Mouse (Mus musculus) lung, postnatal 0 days (tissue): ENCODE data around the gene Fam114a1. TPM values are rescaled to one million over a fixed set of nuclear protein-coding genes. Genes with fewer than 3 reads are reported as not detected.

ENCODE experiments used
- ATAC-seq: fragments of 200-750 bp; cut with Nextera tagmentation; 2 replicates; pipeline ENCODE4 v1.8.0; 2017; ENCODE audit warnings: moderate library complexity
- DNase-seq: peaks from one replicate; pipeline ENCODE4 v3.0.0-alpha.2; 2016; ENCODE audit warnings: low spot score
- H3K27ac ChIP-seq: fragments of 300-500 bp; sonication (generic); 2 replicates; pipeline ENCODE4 v1.5.1; 2014; ENCODE audit warnings: antibody characterized with exemption, mild to moderate bottlenecking, low read length, mixed read lengths
- H3K27me3 ChIP-seq: fragments of 300-500 bp; sonication (generic); replicated peaks from 2 replicates; pipeline ENCODE4 v1.6.1; 2014; ENCODE audit warnings: low read length, mixed read lengths; ENCODE audit not compliant: insufficient read depth
- H3K36me3 ChIP-seq: fragments of 300-500 bp; sonication (generic); 2 replicates; pipeline ENCODE4 v1.6.1; 2014; ENCODE audit warnings: low read length, mixed read lengths; ENCODE audit not compliant: insufficient read depth
- H3K4me1 ChIP-seq: fragments of 300-500 bp; sonication (generic); 2 replicates; pipeline ENCODE4 v1.6.1; 2014; ENCODE audit warnings: antibody characterized with exemption, low read depth, low read length, mixed read lengths; ENCODE audit not compliant: insufficient read depth
- H3K4me2 ChIP-seq: fragments of 300-500 bp; sonication (generic); replicated peaks from 2 replicates; pipeline ENCODE4 v1.6.1; 2014; ENCODE audit warnings: low read depth, mild to moderate bottlenecking, low read length, moderate library complexity, mixed read lengths
- H3K4me3 ChIP-seq: fragments of 300-500 bp; sonication (generic); 2 replicates; pipeline ENCODE4 v1.5.1; 2014; ENCODE audit warnings: low read depth, low read length
- H3K9ac ChIP-seq: fragments of 300-500 bp; sonication (generic); replicated peaks from 2 replicates; pipeline ENCODE4 v1.6.1; 2014; ENCODE audit warnings: low read depth, mild to moderate bottlenecking
- H3K9me3 ChIP-seq: fragments of 300-500 bp; sonication (generic); 2 replicates; pipeline ENCODE4 v1.6.1; 2016; ENCODE audit warnings: low read length, mixed read lengths
- CTCF ChIP-seq: IDR thresholded peaks from 2 replicates; pipeline ENCODE4 v1.5.1; 2016; ENCODE audit warnings: antibody characterized with exemption, mild to moderate bottlenecking
- EP300 ChIP-seq: IDR thresholded peaks from 2 replicates; pipeline ENCODE4 v1.6.1; 2016; ENCODE audit warnings: antibody characterized with exemption, mild to moderate bottlenecking, control low read depth
- WGBS: fragments of 180-500 bp; shearing (Covaris S2); extraction: QIAGEN DNeasy Blood & Tissue Kit; methylation state at CpG from one replicate; pipeline ENCODE4 v1.1.7; 2014; 5-methylcytosine and 5-hydroxymethylcytosine counted together
- polyA plus RNA-seq: library from polyadenylated mRNA; unstranded; fragments of >200 nt; fragmentation: Nextera tagmentation; extraction: Ambion mirVana; gene quantifications from 2 replicates; pipeline ENCODE4 v1.2.1, GENCODE M21; 2015

Fam114a1 gene
- polyA plus RNA-seq, 1 experiment from 2014 or later = 26.3 TPM

- no peak overlapping the region for H3K27ac ChIP-seq
- H3K36me3 ChIP-seq = no peaks in the 10 kb centered on the region
- no peak overlapping the region for H3K4me2 ChIP-seq
- 48% methylated on average over 2 of the region's 2 CpGs for WGBS
- TF ChIP-seq EP300 = no peak
- TF ChIP-seq CTCF = peak; percentile 53
- H3K9ac ChIP-seq = no peak overlapping the region
- H3K9me3 ChIP-seq = no peaks in the 10 kb centered on the region
- H3K4me1 ChIP-seq = no peaks in the 10 kb centered on the region
- DNase-seq (peak; percentile 38), ATAC-seq (no peak)
- H3K4me3 ChIP-seq = no peak overlapping the region
- no peaks in the 10 kb centered on the region for H3K27me3 ChIP-seq
These were observed 106.2 kb downstream of the Fam114a1 start for GRCm38 (mm10) chr5:65076087-65076486.

- DNase-seq (peak; percentile 45), ATAC-seq (no peak; the same call in 1 of the 2 replicates)
- Histone ChIP-seq H3K9ac (no peak overlapping the region), H3K9me3 (no peaks in the 10 kb centered on the region), H3K27me3 (no peaks in the 10 kb centered on the region), H3K36me3 (no peaks in the 10 kb centered on the region), H3K27ac (no peak overlapping the region), H3K4me2 (no peak overlapping the region), H3K4me1 (no peaks in the 10 kb centered on the region), H3K4me3 (no peak overlapping the region)
- TF ChIP-seq CTCF (no peak), EP300 (no peak)
- WGBS = 38% methylated on average over 3 of the region's 3 CpGs
These were observed 106.9 kb downstream of the Fam114a1 start for GRCm38 (mm10) chr5:65076748-65077147.

- H3K4me1 ChIP-seq = no peaks in the 10 kb centered on the region
- H3K36me3 ChIP-seq = no peaks in the 10 kb centered on the region
- TF ChIP-seq EP300 = no peak
- TF ChIP-seq CTCF = no peak
- H3K27me3 ChIP-seq = no peaks in the 10 kb centered on the region
- no peak for ATAC-seq
- H3K4me2 ChIP-seq = no peak overlapping the region
- H3K27ac ChIP-seq = no peak overlapping the region
- no peak overlapping the region for H3K4me3 ChIP-seq
- DNase-seq = no peak
- H3K9me3 ChIP-seq = no peaks in the 10 kb centered on the region
- 91% methylated on average over 4 of the region's 4 CpGs for WGBS
- no peak overlapping the region for H3K9ac ChIP-seq
These were observed 108.2 kb downstream of the Fam114a1 start for GRCm38 (mm10) chr5:65078081-65078480.

GRCm38 (mm10) chr5:65079881-65080280, 110.0 kb downstream of the Fam114a1 start:
- H3K9me3 ChIP-seq = no peaks in the 10 kb centered on the region
- H3K4me3 ChIP-seq = peak overlapping the region; percentile 10; the same call in 1 of the 2 replicates
- H3K4me2 ChIP-seq = peak overlapping the region; percentile 0; the same call in 1 of the 2 replicates
- H3K27me3 ChIP-seq = no peaks in the 10 kb centered on the region
- no peak overlapping the region for H3K9ac ChIP-seq
- H3K4me1 ChIP-seq = no peaks in the 10 kb centered on the region
- no peaks in the 10 kb centered on the region for H3K36me3 ChIP-seq
- TF ChIP-seq CTCF (no peak), EP300 (no peak)
- 16% methylated on average over 9 of the region's 9 CpGs for WGBS
- ATAC-seq (no peak), DNase-seq (peak; percentile 52)
- no peak overlapping the region for H3K27ac ChIP-seq

GRCm38 (mm10) chr5:65081836-65082235, 112.0 kb downstream of the Fam114a1 start:
- Histone ChIP-seq H3K9ac (no peak overlapping the region), H3K27me3 (no peaks in the 10 kb centered on the region), H3K4me3 (no peak overlapping the region), H3K4me1 (no peaks in the 10 kb centered on the region), H3K27ac (no peak overlapping the region), H3K36me3 (no peaks in the 10 kb centered on the region), H3K4me2 (no peak overlapping the region), H3K9me3 (no peaks in the 10 kb centered on the region)
- DNase-seq = no peak
- WGBS = 84% methylated on average over 4 of the region's 4 CpGs
- ATAC-seq = no peak
- no peak for TF ChIP-seq EP300
- no peak for TF ChIP-seq CTCF

- Histone ChIP-seq H3K4me3 (no peak overlapping the region), H3K9me3 (no peaks in the 10 kb centered on the region), H3K4me1 (no peaks in the 10 kb centered on the region), H3K36me3 (no peaks in the 10 kb centered on the region), H3K27me3 (no peaks in the 10 kb centered on the region), H3K27ac (no peak overlapping the region), H3K4me2 (no peak overlapping the region), H3K9ac (no peak overlapping the region)
- peak; percentile 84 for DNase-seq
- TF ChIP-seq EP300 (peak; percentile 71), CTCF (no peak)
- 41% methylated on average over 6 of the region's 6 CpGs for WGBS
- peak; percentile 77 for ATAC-seq
These were observed 116.7 kb downstream of the Fam114a1 start for GRCm38 (mm10) chr5:65086522-65086921.

GRCm38 (mm10) chr5:65089707-65090106, 119.8 kb downstream of the Fam114a1 start:
- no peak for TF ChIP-seq EP300
- TF ChIP-seq CTCF = no peak
- Histone ChIP-seq H3K27ac (no peak overlapping the region), H3K9ac (no peak overlapping the region), H3K4me2 (no peak overlapping the region), H3K4me3 (no peak overlapping the region), H3K9me3 (no peaks in the 10 kb centered on the region), H3K4me1 (no peaks in the 10 kb centered on the region; the same call in 1 of the 2 replicates), H3K27me3 (no peaks in the 10 kb centered on the region), H3K36me3 (no peaks in the 10 kb centered on the region)
- ATAC-seq (no peak), DNase-seq (no peak)
- 51% methylated on average over 3 of the region's 3 CpGs for WGBS
